Mouse (Mus musculus): ENCODE measurements around the gene Zfp384. TPM values are rescaled to one million over a fixed set of nuclear protein-coding genes. Genes with fewer than 3 reads are reported as not detected.
"Not testable (repeated sequence)": the region's sequence is repeated elsewhere in the genome, so short reads cannot be mapped to it uniquely, and the experiment has no call there.

The Zfp384 gene
- polyA plus RNA-seq, 1 experiment from 2014 or later = 7.2 TPM

DNA sequence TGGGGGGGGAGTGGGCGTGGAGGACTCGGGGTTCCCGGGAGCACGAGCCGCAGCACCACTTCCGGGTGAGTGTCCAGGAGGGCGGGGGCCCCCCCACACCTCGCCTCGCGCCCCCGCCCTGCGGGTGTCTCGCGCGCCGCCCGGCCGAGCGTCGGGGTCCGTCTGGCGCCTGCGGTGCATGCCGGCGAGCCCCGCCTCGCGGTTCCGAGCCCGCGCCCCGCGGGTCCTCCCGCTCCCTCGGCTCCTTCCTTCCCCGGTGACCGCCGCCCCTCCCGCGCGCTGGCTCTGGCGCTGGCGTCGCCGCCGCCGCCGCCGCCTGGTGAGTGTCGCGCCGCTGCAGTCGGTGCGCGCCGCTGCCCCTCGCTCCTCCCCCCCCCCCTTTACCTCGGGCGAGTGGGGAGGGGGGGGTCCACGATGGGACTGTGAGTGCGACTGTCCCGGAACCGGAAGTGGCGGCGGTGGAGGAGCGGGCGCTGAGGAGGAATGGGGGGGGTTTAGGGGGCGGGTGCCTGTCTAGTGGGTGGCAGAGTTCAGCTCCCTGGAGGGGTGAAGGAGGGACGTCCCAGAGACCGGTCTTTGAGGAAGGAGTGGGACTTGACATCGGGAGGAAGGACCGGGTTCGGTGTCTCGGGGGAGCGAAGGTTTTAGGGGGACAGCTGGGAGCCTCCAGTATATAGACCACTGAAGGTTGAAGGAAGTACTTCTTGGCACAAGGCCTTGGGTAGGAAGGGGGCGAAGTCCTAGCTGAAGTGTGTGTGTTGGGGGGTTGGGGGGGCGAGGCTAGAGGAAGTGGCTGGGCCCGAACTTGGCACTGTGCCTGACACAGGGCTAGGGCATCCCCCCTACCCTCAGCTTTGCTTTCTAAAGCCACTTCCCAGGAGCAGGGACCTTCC lies 482 bp downstream of the Zfp384 start:
- H3K27me3 ChIP-seq (ENCODE audit: control insufficient read depth, insufficient read depth, low read length) = no peaks in the 10 kb centered on the region
- H3K9me3 ChIP-seq (ENCODE audit: control insufficient read depth, low read length) = no peaks in the 10 kb centered on the region
- peaks cover 38% of the 10 kb centered on the region for H3K36me3 ChIP-seq (ENCODE audit: control insufficient read depth, insufficient read depth, low read length)
- WGBS = under 1% methylated on average over 39 of the region's 78 CpGs
- H3K4me1 ChIP-seq (ENCODE audit: control insufficient read depth in 2 of 2, insufficient read depth in 2 of 2, low read length in 2 of 2) = peaks cover 2 to 23% of the 10 kb centered on the region in 2 experiments; a peak in 3 of 4 replicates
- H3K4me2 ChIP-seq (ENCODE audit: low read length) = peak overlapping the region; percentile 83
- H3K27ac ChIP-seq (replicated peaks in 1 of 2; ENCODE audit: control insufficient read depth in 1 of 2, insufficient read depth in 1 of 2, low read depth in 2 of 2, low read length in 2 of 2) = peak overlapping the region; percentile 83 to 98
- H3K9ac ChIP-seq (ENCODE audit: low read length) = peak overlapping the region; percentile 95
- ATAC-seq (ENCODE audit: insufficient number of reproducible peaks, insufficient read depth, low FRiP score, low read depth) = peak; percentile 85
- peak overlapping the region; percentile 70 to 82 for H3K4me3 ChIP-seq (ENCODE audit: control insufficient read depth in 1 of 2, insufficient read depth in 1 of 2, low read depth in 1 of 2, low read length in 2 of 2)

DNA sequence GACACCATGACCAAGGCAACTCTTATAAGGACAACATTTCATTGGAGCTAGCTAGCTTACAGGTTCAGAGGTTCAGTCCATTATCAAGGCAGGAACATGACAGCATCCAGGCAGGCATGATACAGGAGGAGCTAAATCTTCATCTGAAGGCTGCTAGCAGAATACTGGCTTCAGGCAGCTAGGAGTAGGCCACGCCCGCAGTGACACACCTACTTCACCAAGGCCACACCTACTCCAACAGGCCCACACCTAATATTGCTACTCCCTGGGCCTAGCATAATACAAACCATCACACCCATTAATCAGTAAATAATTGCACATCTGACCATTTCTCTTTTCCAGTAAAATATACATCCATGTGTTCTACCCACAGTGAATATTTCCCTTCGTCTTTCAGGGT lies 8.7 kb downstream of the Zfp384 start:
- Histone ChIP-seq H3K36me3 (ENCODE audit: control insufficient read depth, insufficient read depth, low read length) (peaks cover 84% of the 10 kb centered on the region), H3K9ac (ENCODE audit: low read length) (no peak overlapping the region), H3K9me3 (ENCODE audit: control insufficient read depth, low read length) (no peaks in the 10 kb centered on the region), H3K27ac (replicated peaks in 1 of 2; ENCODE audit: control insufficient read depth in 1 of 2, insufficient read depth in 1 of 2, low read depth in 2 of 2, low read length in 2 of 2) (no peak overlapping the region), H3K27me3 (ENCODE audit: control insufficient read depth, insufficient read depth, low read length) (no peaks in the 10 kb centered on the region), H3K4me2 (ENCODE audit: low read length) (no peak overlapping the region), H3K4me1 (ENCODE audit: control insufficient read depth in 2 of 2, insufficient read depth in 2 of 2, low read length in 2 of 2) (no peaks in the 10 kb centered on the region), H3K4me3 (ENCODE audit: control insufficient read depth in 1 of 2, insufficient read depth in 1 of 2, low read depth in 1 of 2, low read length in 2 of 2) (no peak overlapping the region)
- no peak for ATAC-seq (ENCODE audit: insufficient number of reproducible peaks, insufficient read depth, low FRiP score, low read depth)
- WGBS = 98% methylated on average over 3 of the region's 3 CpGs

DNA sequence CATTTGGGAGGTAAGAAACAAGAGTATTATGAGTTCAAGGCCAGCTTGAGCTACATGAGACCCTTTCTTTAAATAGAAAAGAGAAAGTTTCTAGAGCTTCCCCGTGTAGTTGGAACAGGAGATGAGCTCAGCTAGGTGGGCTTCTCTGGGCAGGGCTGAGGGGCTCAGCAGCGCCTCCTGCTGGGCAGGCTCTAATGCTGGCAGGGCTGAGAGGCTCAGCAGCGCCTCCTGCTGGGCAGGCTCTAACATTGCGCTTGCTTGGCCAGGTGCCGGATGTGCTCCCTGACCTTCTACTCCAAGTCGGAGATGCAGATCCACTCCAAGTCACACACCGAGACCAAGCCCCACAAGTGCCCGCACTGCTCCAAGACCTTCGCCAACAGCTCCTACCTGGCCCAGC lies 21.6 kb downstream of the Zfp384 start:
- H3K9me3 ChIP-seq (ENCODE audit: control insufficient read depth, low read length); H3K9ac ChIP-seq (ENCODE audit: low read length); H3K27me3 ChIP-seq (ENCODE audit: control insufficient read depth, insufficient read depth, low read length); H3K4me1 ChIP-seq (ENCODE audit: control insufficient read depth in 2 of 2, insufficient read depth in 2 of 2, low read length in 2 of 2); H3K27ac ChIP-seq (replicated peaks in 1 of 2; ENCODE audit: control insufficient read depth in 1 of 2, insufficient read depth in 1 of 2, low read depth in 2 of 2, low read length in 2 of 2); ATAC-seq (ENCODE audit: insufficient number of reproducible peaks, insufficient read depth, low FRiP score, low read depth); H3K4me3 ChIP-seq (ENCODE audit: control insufficient read depth in 1 of 2, insufficient read depth in 1 of 2, low read depth in 1 of 2, low read length in 2 of 2); H3K4me2 ChIP-seq (ENCODE audit: low read length): not testable (repeated sequence)
- peaks cover 83% of the 10 kb centered on the region for H3K36me3 ChIP-seq (ENCODE audit: control insufficient read depth, insufficient read depth, low read length)
- 28% methylated on average over 7 of the region's 9 CpGs for WGBS

DNA sequence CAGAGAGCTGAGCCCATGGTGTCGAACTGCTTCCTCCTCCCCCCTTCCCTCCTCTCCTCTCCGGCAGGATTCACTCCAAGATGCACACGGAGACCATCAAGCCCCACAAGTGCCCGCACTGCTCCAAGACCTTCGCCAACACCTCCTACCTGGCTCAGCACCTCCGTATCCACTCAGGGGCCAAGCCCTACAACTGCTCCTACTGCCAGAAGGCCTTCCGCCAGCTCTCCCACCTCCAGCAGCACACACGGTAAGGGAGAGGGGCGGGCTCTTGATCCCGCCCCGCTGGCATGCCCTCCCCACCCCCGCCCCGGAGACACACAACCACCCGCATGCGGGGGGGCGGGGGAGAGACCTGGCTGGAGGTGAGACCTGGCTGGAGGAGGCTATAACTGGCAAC lies 22.7 kb downstream of the Zfp384 start:
- no peak for ATAC-seq (ENCODE audit: insufficient number of reproducible peaks, insufficient read depth, low FRiP score, low read depth)
- no peaks in the 10 kb centered on the region for H3K27me3 ChIP-seq (ENCODE audit: control insufficient read depth, insufficient read depth, low read length)
- no peak overlapping the region for H3K9ac ChIP-seq (ENCODE audit: low read length)
- 87% methylated on average over 16 of the region's 16 CpGs for WGBS
- peaks cover 83% of the 10 kb centered on the region for H3K36me3 ChIP-seq (ENCODE audit: control insufficient read depth, insufficient read depth, low read length)
- H3K4me1 ChIP-seq (ENCODE audit: control insufficient read depth in 2 of 2, insufficient read depth in 2 of 2, low read length in 2 of 2) = no peaks in the 10 kb centered on the region
- H3K27ac ChIP-seq (replicated peaks in 1 of 2; ENCODE audit: control insufficient read depth in 1 of 2, insufficient read depth in 1 of 2, low read depth in 2 of 2, low read length in 2 of 2) = no peak overlapping the region
- no peak overlapping the region for H3K4me3 ChIP-seq (ENCODE audit: control insufficient read depth in 1 of 2, insufficient read depth in 1 of 2, low read depth in 1 of 2, low read length in 2 of 2)
- no peak overlapping the region for H3K4me2 ChIP-seq (ENCODE audit: low read length)
- no peaks in the 10 kb centered on the region for H3K9me3 ChIP-seq (ENCODE audit: control insufficient read depth, low read length)

GRCm38 (mm10) chr6:125038666-125039065 lies 29.7 kb downstream of the Zfp384 start:
- H3K4me2 ChIP-seq (ENCODE audit: low read length) = peak overlapping the region; percentile 79
- peak overlapping the region in 1 of 2 experiments; percentile 57; a peak in 1 of 4 replicates for H3K4me3 ChIP-seq (ENCODE audit: control insufficient read depth in 1 of 2, insufficient read depth in 1 of 2, low read depth in 1 of 2, low read length in 2 of 2)
- peak overlapping the region in 1 of 2 experiments; percentile 71; a peak in 2 of 4 replicates for H3K27ac ChIP-seq (replicated peaks in 1 of 2; ENCODE audit: control insufficient read depth in 1 of 2, insufficient read depth in 1 of 2, low read depth in 2 of 2, low read length in 2 of 2)
- H3K27me3 ChIP-seq (ENCODE audit: control insufficient read depth, insufficient read depth, low read length) = no peaks in the 10 kb centered on the region
- peaks cover 45% of the 10 kb centered on the region for H3K36me3 ChIP-seq (ENCODE audit: control insufficient read depth, insufficient read depth, low read length)
- peaks cover 5% of the 10 kb centered on the region in 2 experiments; a peak in 3 of 4 replicates for H3K4me1 ChIP-seq (ENCODE audit: control insufficient read depth in 2 of 2, insufficient read depth in 2 of 2, low read length in 2 of 2)
- H3K9ac ChIP-seq (ENCODE audit: low read length) = peak overlapping the region; percentile 64; the same call in 1 of the 2 replicates
- ATAC-seq (ENCODE audit: insufficient number of reproducible peaks, insufficient read depth, low FRiP score, low read depth) = no peak
- WGBS = 79% methylated on average over 4 of the region's 4 CpGs
- H3K9me3 ChIP-seq (ENCODE audit: control insufficient read depth, low read length) = no peaks in the 10 kb centered on the region

- H3K4me2 ChIP-seq (ENCODE audit: low read length) = peak overlapping the region; percentile 79
- H3K27me3 ChIP-seq (ENCODE audit: control insufficient read depth, insufficient read depth, low read length) = no peaks in the 10 kb centered on the region
- H3K4me1 ChIP-seq (ENCODE audit: control insufficient read depth in 2 of 2, insufficient read depth in 2 of 2, low read length in 2 of 2) = peaks cover 5% of the 10 kb centered on the region in 2 experiments; a peak in 3 of 4 replicates
- no peaks in the 10 kb centered on the region for H3K9me3 ChIP-seq (ENCODE audit: control insufficient read depth, low read length)
- H3K9ac ChIP-seq (ENCODE audit: low read length) = peak overlapping the region; percentile 64
- peak overlapping the region; percentile 71 to 74 for H3K27ac ChIP-seq (replicated peaks in 1 of 2; ENCODE audit: control insufficient read depth in 1 of 2, insufficient read depth in 1 of 2, low read depth in 2 of 2, low read length in 2 of 2)
- H3K4me3 ChIP-seq (ENCODE audit: control insufficient read depth in 1 of 2, insufficient read depth in 1 of 2, low read depth in 1 of 2, low read length in 2 of 2) = peak overlapping the region; percentile 57 to 98
- peaks cover 45% of the 10 kb centered on the region for H3K36me3 ChIP-seq (ENCODE audit: control insufficient read depth, insufficient read depth, low read length)
- ATAC-seq (ENCODE audit: insufficient number of reproducible peaks, insufficient read depth, low FRiP score, low read depth) = peak; percentile 19; the same call in 1 of the 2 replicates
- 3% methylated on average over 8 of the region's 8 CpGs for WGBS
These were observed 30.2 kb downstream of the Zfp384 start for GRCm38 (mm10) chr6:125039131-125039530.

- H3K4me1 ChIP-seq (ENCODE audit: control insufficient read depth in 2 of 2, insufficient read depth in 2 of 2, low read length in 2 of 2) = peaks cover 5% of the 10 kb centered on the region in 2 experiments; a peak in 3 of 4 replicates
- peak within 1 kb of the TSS; percentile 74 for H3K9ac ChIP-seq (ENCODE audit: low read length)
- H3K9me3 ChIP-seq (ENCODE audit: control insufficient read depth, low read length) = no peaks in the 10 kb centered on the region
- peak within 1 kb of the TSS; percentile 57 to 98 for H3K4me3 ChIP-seq (ENCODE audit: control insufficient read depth in 1 of 2, insufficient read depth in 1 of 2, low read depth in 1 of 2, low read length in 2 of 2)
- peak within 1 kb of the TSS; percentile 79 for H3K4me2 ChIP-seq (ENCODE audit: low read length)
- H3K27me3 ChIP-seq (ENCODE audit: control insufficient read depth, insufficient read depth, low read length) = no peaks in the 10 kb centered on the region
- H3K36me3 ChIP-seq (ENCODE audit: control insufficient read depth, insufficient read depth, low read length) = peaks cover 46% of the 10 kb centered on the region
- 1% methylated on average over 26 of the region's 26 CpGs for WGBS
- ATAC-seq (ENCODE audit: insufficient number of reproducible peaks, insufficient read depth, low FRiP score, low read depth) = peak; percentile 95
- peak within 1 kb of the TSS; percentile 71 to 80 for H3K27ac ChIP-seq (replicated peaks in 1 of 2; ENCODE audit: control insufficient read depth in 1 of 2, insufficient read depth in 1 of 2, low read depth in 2 of 2, low read length in 2 of 2)
These were observed 30.7 kb downstream of the Zfp384 start, which contains the start of gene Ing4 for GRCm38 (mm10) chr6:125039533-125040153. Gene Ing4, plus strand, starts transcription at chr6:125039760.

All from heart, embryonic 14.5 days (tissue).